Mouse (Mus musculus): ENCODE data around the gene Cemip.

- TF ChIP-seq CTCF (IDR thresholded peaks at IDR 0.05; ENCODE audit: borderline replicate concordance, extremely low read depth, insufficient read depth, insufficient read length) (no peak), POLR2A (IDR thresholded peaks at IDR 0.05; ENCODE audit: borderline replicate concordance, extremely low read depth, insufficient read depth, insufficient read length, poor library complexity, severe bottlenecking) (no peak)
Observed at GRCm38 (mm10) chr7:83975283-83975682, 111.0 kb downstream of the Cemip start.
